Mouse (Mus musculus) heart, adult 8-10 months (tissue): ENCODE measurements around the gene Prx. TPM values are rescaled to one million over a fixed set of nuclear protein-coding genes. Genes with fewer than 3 reads are reported as not detected.

Experiments
- DNase-seq: peaks from one replicate; pipeline ENCODE4 v3.0.0; 2022; ENCODE audit warnings: low spot score
- total RNA-seq, 4 experiments: library from RNA; stranded (reverse); gene quantifications; 2 replicates each; pipeline ENCODE4 v1.2.4; 2022

Gene Prx
- total RNA-seq, 4 experiments from 2014 or later = 0.75 to 1.0 (median 0.80) TPM

GRCm38 (mm10) chr7:27522967-27523366 is 23.8 kb downstream of the Prx start, which contains the start of gene Hipk4:
Gene Hipk4 (plus strand): TSS chr7:27523267.
- DNase-seq = no peak

GRCm38 (mm10) chr7:27523805-27524204 is 24.7 kb downstream of the Prx start:
- DNase-seq = no peak

- peak; percentile 51 for DNase-seq
Measured at GRCm38 (mm10) chr7:27526039-27526827, 27.1 kb downstream of the Prx start.

GRCm38 (mm10) chr7:27529070-27529469 is 29.9 kb downstream of the Prx start:
- no peak for DNase-seq

- no peak for DNase-seq
Measured at GRCm38 (mm10) chr7:27530937-27531336, 31.8 kb downstream of the Prx start.

- no peak for DNase-seq
Measured at GRCm38 (mm10) chr7:27531707-27532106, 32.6 kb downstream of the Prx start.

- DNase-seq = no peak
Measured at GRCm38 (mm10) chr7:27532480-27533050, 33.4 kb downstream of the Prx start.

- DNase-seq = no peak
Measured at GRCm38 (mm10) chr7:27535386-27535785, 36.3 kb downstream of the Prx start.

- DNase-seq = no peak
Measured at GRCm38 (mm10) chr7:27536618-27537017, 37.5 kb downstream of the Prx start.

GRCm38 (mm10) chr7:27537998-27538397 is 38.9 kb downstream of the Prx start:
- DNase-seq = no peak

GRCm38 (mm10) chr7:27538797-27539196 is 39.7 kb downstream of the Prx start:
- no peak for DNase-seq

- DNase-seq = no peak
Measured at GRCm38 (mm10) chr7:27540521-27540920, 41.4 kb downstream of the Prx start.

GRCm38 (mm10) chr7:27540935-27541334 is 41.8 kb downstream of the Prx start:
- DNase-seq = no peak

- no peak for DNase-seq
Measured at GRCm38 (mm10) chr7:27541431-27541830, 42.3 kb downstream of the Prx start.

GRCm38 (mm10) chr7:27541922-27542321 is 42.8 kb downstream of the Prx start:
- DNase-seq = no peak

- peak; percentile 76 for DNase-seq
Measured at GRCm38 (mm10) chr7:27542392-27543033, 43.4 kb downstream of the Prx start.

- DNase-seq = no peak
Measured at GRCm38 (mm10) chr7:27543065-27543464, 43.9 kb downstream of the Prx start.

GRCm38 (mm10) chr7:27543851-27544250 is 44.7 kb downstream of the Prx start:
- DNase-seq = no peak

- DNase-seq = no peak
Measured at GRCm38 (mm10) chr7:27544675-27545370, 45.7 kb downstream of the Prx start.

GRCm38 (mm10) chr7:27549597-27549996 is 50.5 kb downstream of the Prx start:
- no peak for DNase-seq

GRCm38 (mm10) chr7:27552070-27552469 is 52.9 kb downstream of the Prx start:
- no peak for DNase-seq

- peak; percentile 95 for DNase-seq
Measured at GRCm38 (mm10) chr7:27552931-27553513, 53.9 kb downstream of the Prx start, which contains the start of the genes Pld3 and 2310022A10Rik. Gene Pld3 (minus strand): TSS chr7:27553218. Gene 2310022A10Rik (plus strand): TSS chr7:27553233.
